Mouse (Mus musculus) induced T-regulatory cell, adult 2 months (primary cell): ENCODE measurements around the gene Krt42.
A peak's percentile ranks its signal among the peaks of the same experiment; 100 is the strongest.
"Not testable (repeated sequence)": the region's sequence is repeated elsewhere in the genome, so short reads cannot be mapped to it uniquely, and the experiment has no call there.

ENCODE experiments used
- DNase-seq: peaks from one replicate; pipeline ENCODE4 v3.0.0-alpha.2; 2012; ENCODE audit warnings: low read depth

The Krt42 gene

DNA sequence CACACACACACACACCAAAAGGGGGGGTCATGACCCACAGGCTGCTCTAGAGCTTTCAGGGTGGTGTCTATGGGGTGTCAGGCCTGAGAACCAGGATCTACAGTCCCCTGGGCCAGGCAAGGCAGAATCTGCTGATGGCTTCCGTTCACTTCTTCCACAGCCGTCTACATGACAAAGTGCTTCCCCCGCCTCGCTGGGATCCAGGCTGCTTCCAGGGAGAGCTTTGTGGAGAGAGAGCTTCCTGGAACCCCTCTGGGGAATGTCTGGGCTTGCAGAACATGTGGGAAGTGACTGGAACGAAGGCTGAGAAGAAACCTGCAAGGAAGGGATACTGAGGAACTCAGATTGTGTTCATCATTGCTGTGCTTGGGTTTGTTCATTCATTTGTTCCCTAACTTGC, 9.1 kb upstream of the Krt42 start:
- DNase-seq, result no peak

- DNase-seq, result no peak
These were observed 8.2 kb upstream of the Krt42 start for GRCm38 (mm10) chr11:100277726-100278480.

GRCm38 (mm10) chr11:100275466-100275865, 5.8 kb upstream of the Krt42 start:
- DNase-seq, result no peak

- DNase-seq, result no peak
These were observed 5.0 kb upstream of the Krt42 start for GRCm38 (mm10) chr11:100274719-100275118.

GRCm38 (mm10) chr11:100271878-100272277, 2.2 kb upstream of the Krt42 start:
- no peak for DNase-seq

- no peak for DNase-seq
These were observed 7.4 kb downstream of the Krt42 start for GRCm38 (mm10) chr11:100262058-100262980.

- no peak for DNase-seq
These were observed 8.5 kb downstream of the Krt42 start for GRCm38 (mm10) chr11:100261235-100261605.

- no peak for DNase-seq
These were observed 9.0 kb downstream of the Krt42 start, which contains the start of gene Krt17 for GRCm38 (mm10) chr11:100260514-100261234. Gene Krt17 (minus strand): TSS chr11:100261029.

DNA sequence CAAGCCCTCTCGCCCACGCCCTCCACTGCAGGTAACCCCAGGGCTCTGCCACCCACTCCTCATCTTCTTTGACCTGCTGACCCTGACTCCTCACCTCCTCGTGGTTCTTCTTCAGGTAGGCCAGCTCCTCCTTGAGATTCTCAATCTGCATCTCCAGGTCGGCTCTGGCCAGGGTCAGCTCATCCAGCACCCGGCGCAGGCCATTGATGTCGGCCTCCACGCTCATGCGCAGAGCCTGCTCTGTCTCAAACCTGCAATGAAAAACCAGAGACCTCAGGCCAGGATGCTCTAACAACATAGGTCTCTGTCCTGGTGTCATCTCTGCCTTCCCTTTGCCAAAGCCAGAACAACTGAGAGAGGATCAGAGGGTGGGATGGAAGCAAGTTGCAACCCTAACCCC, 10.6 kb downstream of the Krt42 start:
- no peak for DNase-seq

DNA sequence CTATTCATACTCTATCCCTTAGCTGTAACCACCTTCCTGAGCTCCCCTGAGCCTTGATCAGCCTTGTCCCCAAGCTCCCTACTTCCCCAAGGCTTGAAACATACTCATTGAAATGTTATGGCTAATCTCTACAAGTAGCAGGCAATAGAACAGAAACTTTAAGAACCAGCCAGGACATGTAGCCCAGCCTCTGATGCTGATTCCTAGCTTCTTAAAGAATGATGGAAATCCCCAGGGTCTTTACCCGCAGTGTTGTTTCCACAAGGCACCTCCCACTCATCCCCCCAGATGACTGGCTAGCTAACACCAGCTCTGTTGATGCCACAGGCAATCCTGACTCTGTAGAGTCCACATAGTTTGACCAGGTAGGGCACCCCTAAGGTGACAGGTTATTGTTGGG, 11.7 kb downstream of the Krt42 start:
- DNase-seq, result no peak

GRCm38 (mm10) chr11:100255514-100255913, 14.2 kb downstream of the Krt42 start:
- no peak for DNase-seq

DNA sequence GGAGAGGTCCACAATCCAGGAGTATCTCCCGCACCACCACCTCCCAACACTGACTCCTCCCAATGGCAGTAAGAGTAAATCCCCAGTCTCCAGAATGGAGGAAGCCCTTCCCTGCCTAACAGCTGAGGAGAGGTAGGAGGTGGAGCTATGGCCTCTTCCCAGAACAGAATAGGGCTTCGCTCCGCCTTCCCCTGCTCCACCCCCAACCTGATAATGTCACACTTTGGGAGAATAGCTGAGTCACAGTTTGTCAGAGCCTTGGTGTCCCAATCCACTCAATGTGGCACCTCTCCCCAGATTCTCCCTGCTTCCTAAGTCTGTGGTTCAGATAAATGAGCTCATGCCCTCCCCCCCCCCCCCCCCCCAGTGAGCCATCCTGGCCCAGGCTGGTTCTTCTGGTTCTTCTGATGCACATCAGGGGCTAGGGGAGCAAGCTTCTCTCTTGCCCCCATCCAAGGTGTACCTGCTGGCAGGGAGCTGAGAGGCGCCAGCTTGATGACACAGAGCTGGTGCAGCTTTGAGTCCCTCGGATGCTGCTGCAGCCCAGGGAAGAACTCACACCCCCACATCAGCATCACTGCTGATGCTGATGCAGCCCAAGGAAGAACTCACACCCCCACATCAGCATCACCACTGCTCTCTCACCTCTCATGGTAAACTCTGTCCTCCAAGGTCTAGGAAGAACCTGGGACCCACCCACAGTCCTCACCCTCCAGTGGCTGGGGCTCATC, 15.1 kb downstream of the Krt42 start:
- no peak for DNase-seq

- no peak for DNase-seq
These were observed 20.7 kb downstream of the Krt42 start, which contains the start of gene Krt16 for GRCm38 (mm10) chr11:100248852-100249465. Gene Krt16 (minus strand): TSS chr11:100248902.

- DNase-seq, result not testable (repeated sequence)
These were observed 23.2 kb downstream of the Krt42 start for GRCm38 (mm10) chr11:100246471-100246870.

DNA sequence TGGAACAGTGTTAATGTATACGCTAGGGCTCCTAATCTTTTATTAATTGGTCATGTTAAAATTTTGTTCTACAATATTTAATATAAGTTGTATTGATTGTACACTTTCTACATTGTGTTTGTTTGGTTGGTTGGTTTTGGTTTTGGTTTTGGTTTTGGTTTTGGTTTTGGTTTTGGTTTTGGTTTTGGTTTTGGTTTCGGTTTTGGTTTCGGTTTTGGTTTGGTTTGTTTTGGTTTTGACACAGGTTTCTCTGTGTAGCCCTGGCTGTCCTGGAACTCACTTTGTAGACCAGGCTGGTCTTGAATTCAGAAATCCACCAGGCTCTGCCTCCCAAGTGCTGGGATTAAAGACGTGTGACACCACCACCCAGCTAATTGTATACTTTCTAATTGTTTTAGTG, 29.4 kb downstream of the Krt42 start:
- DNase-seq, result peak; percentile 50

DNA sequence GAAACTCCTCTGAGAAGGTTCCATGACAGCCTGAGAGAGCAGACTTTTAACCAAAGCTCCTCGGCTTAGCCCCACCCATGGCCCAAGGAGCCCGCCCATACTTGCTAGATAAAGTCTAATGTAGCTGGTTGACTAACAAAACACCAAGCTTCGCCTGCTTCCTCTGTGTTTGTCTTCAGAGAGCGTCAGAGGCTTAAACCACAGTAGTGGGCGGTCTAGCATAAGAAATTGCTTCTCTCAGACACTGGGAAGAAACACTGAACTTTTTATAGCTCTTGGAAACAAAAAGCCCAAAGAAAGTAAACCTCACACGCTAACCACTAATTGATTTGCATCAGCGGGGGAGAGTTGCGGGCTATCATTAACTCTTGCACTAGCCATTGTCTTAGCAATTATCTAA, 47.9 kb downstream of the Krt42 start:
- no peak for DNase-seq

DNA sequence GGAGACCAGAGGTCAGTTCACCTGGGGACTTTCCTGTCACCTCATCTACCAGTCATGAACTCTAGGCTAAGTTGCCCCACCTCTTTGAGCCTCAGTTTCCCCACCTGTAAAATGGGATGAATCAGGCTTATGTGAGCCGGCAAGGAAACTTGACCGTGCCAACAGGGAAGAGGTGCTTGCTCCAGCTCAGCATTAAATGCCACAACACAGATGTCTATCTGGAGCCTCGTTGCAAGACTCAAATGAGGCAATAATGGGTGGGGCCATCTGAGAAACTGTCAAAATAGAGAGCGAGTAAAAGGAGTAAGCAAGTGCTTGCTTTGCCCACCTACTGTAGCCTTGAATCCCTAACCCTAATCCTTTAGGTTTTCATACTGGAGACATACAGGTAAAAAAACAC, 50.4 kb downstream of the Krt42 start:
- DNase-seq, result no peak
